Mouse (Mus musculus) common myeloid progenitor, adult 5-6 weeks (primary cell): ENCODE measurements around the gene Dhx15. TPM values are rescaled to one million over a fixed set of nuclear protein-coding genes. Genes with fewer than 3 reads are reported as not detected.

Experiments
- ATAC-seq: replicated peaks from 2 replicates; pipeline ENCODE4 v1.8.0; 2016; ENCODE audit warnings: low read depth, mild to moderate bottlenecking, moderate TSS enrichment, inconsistent platforms; ENCODE audit not compliant: poor library complexity, severe bottlenecking
- total RNA-seq: library from RNA; stranded (forward); fragments of 200-1000, 187-1606 nt; gene quantifications from 2 replicates; pipeline ENCODE4 v1.2.3, GENCODE M21; 2017

Gene Dhx15
- total RNA-seq, 1 experiment from 2014 or later, result 381 TPM

GRCm38 (mm10) chr5:52149138-52149537 lies 41.2 kb downstream of the Dhx15 start:
- ATAC-seq, result no peak

- no peak for ATAC-seq
Measured at GRCm38 (mm10) chr5:52147141-52147540, 43.2 kb downstream of the Dhx15 start.

- no peak for ATAC-seq
Measured at GRCm38 (mm10) chr5:52145684-52146083, 44.6 kb downstream of the Dhx15 start.

- peak; percentile 92 for ATAC-seq
Measured at GRCm38 (mm10) chr5:52141936-52142335, 48.4 kb downstream of the Dhx15 start.

- no peak for ATAC-seq
Measured at GRCm38 (mm10) chr5:52138819-52139218, 51.5 kb downstream of the Dhx15 start.

- ATAC-seq, result peak; percentile 48
Measured at GRCm38 (mm10) chr5:52138134-52138533, 52.2 kb downstream of the Dhx15 start.

GRCm38 (mm10) chr5:52135460-52136141 lies 54.7 kb downstream of the Dhx15 start:
- no peak for ATAC-seq

- ATAC-seq, result peak; percentile 74
Measured at GRCm38 (mm10) chr5:52132840-52133239, 57.5 kb downstream of the Dhx15 start.

GRCm38 (mm10) chr5:52132092-52132491 lies 58.2 kb downstream of the Dhx15 start:
- peak; percentile 72 for ATAC-seq

- ATAC-seq, result no peak
Measured at GRCm38 (mm10) chr5:52131389-52131788, 58.9 kb downstream of the Dhx15 start.

GRCm38 (mm10) chr5:52130496-52130895 lies 59.8 kb downstream of the Dhx15 start:
- no peak for ATAC-seq

GRCm38 (mm10) chr5:52126263-52126662 lies 64.1 kb downstream of the Dhx15 start:
- no peak for ATAC-seq

GRCm38 (mm10) chr5:52125854-52126253 lies 64.5 kb downstream of the Dhx15 start:
- ATAC-seq, result no peak

- ATAC-seq, result 0 out of 2 replicates have a peak, but pooled peaks have one; percentile 11
Measured at GRCm38 (mm10) chr5:52122146-52122545, 68.2 kb downstream of the Dhx15 start.

GRCm38 (mm10) chr5:52119822-52120221 lies 70.5 kb downstream of the Dhx15 start:
- ATAC-seq, result peak; percentile 48

- ATAC-seq, result peak; percentile 50
Measured at GRCm38 (mm10) chr5:52119192-52119591, 71.1 kb downstream of the Dhx15 start.

GRCm38 (mm10) chr5:52117829-52118228 lies 72.5 kb downstream of the Dhx15 start:
- ATAC-seq, result no peak

- no peak for ATAC-seq
Measured at GRCm38 (mm10) chr5:52116404-52116803, 73.9 kb downstream of the Dhx15 start.

GRCm38 (mm10) chr5:52115821-52116317 lies 74.4 kb downstream of the Dhx15 start:
- ATAC-seq, result peak; percentile 55

GRCm38 (mm10) chr5:52114751-52115451 lies 75.4 kb downstream of the Dhx15 start:
- no peak for ATAC-seq
